Mouse (Mus musculus) gastrocnemius, adult 8-10 months (tissue): ENCODE results near the gene P2ry14. TPM values are rescaled to one million over a fixed set of nuclear protein-coding genes. Genes with fewer than 3 reads are reported as not detected.
"Not testable (repeated sequence)": the region's sequence is repeated elsewhere in the genome, so short reads cannot be mapped to it uniquely, and the experiment has no call there.

Experiments
- DNase-seq, 2 experiments: peaks; one replicate each; pipeline ENCODE4 v3.0.0; 2022; ENCODE audit warnings: low spot score in 2 of 2
- total RNA-seq, 4 experiments: library from RNA; stranded (reverse); gene quantifications; 2 replicates each; pipeline ENCODE4 v1.2.4; 2022

The P2ry14 gene
- total RNA-seq, 4 experiments from 2014 or later = 0.90 to 2.7 (median 1.2) TPM

DNA sequence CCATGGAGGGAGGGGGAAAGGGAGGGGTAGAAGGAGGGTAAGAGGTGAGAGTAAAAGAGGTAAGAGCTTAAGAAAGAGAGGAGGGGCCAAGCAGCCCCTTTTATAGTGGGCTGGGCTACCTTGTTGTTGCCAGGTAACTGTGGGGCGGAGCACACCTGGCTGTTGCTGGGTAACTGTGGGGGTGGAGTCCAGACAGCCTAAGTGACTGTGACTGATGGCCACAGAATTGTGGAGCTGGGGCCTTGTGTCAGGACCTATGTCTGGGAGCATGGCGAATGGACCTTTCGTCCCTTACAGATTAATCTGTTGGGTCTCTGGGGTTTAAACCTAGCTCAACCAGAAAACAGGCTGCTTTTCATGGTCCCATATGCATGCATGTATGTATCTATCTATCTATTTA lies 43.6 kb downstream of the P2ry14 start:
- not testable (repeated sequence) for DNase-seq

DNA sequence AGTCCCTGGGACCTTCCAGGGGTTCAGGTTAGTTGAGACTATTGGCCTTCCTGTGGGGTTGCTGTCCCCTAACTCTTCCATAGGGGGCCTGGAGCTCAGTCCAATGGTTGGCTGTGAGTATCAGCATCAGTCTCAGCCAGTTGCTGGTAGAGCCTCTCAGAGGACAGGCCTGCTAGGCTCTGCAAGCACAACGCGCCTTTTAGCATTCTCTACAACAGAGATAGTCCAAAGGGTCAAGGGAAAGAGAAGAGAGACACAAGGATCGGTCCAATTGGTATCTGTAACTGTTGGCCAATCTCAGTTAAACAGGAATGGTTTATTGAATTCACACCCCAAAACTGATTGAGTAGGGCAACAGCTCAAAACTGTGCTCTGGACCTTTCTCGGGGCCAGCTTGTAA lies 46.0 kb downstream of the P2ry14 start:
- DNase-seq = no peak

DNA sequence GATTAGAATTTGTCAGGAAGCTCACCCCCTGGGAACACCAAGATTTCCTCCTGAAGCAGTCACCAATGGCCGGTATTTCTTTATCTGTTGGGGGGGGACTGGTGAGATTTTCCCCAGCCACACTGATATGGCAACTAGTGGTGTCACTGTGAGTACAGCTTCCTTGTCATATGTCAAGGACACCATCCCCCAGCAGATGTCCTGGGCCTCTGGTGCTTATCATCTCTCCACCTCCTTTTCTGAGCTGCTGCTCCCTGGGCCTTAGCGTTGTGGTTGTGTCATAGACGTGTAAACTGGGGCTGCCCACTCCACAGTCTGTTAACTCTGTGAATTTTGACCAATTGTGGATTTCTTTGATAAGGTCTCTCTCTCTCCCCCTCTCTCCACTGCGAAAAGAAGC lies 49.0 kb downstream of the P2ry14 start:
- no peak for DNase-seq

DNA sequence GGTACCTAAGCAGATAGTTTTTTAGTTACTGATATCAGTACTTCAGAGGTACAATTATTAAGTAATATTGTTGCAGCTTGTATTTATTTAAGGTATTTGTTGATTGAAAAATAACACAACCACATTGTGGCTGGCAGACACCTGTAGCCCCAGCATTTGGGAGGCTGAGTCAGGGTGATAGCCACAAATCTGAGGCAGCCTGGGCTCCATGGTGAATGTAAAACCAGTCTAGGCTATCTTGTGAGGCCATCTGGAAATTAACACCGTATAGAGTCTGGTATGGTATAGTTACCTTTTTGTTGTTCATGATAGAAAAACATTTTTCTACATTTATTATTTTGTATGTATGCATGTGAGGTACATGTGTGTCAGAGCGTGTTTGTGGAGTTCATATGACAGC lies 51.3 kb downstream of the P2ry14 start:
- no peak for DNase-seq

DNA sequence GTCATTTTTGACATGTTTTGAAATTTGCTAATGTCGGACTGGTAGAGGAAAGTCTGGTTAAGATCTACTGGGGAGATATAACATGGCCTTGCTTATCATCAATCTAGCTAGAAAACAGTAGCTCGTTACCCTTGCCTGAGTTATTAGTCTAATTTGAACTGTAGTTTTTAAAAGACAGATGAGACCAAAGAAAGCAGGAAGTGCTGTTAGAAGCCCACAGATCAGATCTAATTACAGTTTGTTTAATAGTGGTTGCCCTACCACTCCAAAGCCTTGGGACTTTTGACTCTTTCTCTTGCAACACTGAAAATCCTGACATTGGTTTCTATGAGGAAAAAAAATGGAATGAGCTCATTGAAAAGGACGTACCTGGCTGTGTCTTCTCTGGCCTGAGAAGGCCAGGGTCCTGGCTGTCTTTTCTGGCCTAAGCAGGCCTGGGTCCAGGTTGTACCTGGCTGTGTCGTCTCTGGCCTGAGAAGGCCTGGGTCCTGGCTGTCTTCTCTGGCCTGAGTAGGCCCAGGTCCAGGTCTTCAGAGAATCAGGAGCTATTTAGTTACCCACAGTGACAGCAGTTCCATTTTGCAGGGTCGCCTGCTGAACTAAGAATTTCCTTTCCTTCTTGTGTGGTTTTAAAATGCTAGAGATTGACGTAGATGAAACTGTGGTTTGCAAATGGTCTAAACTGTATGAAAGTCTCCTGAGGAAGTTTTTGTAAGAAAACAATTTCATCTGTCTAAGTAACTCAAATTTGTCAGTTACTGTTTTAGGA lies 52.0 kb downstream of the P2ry14 start, which contains the start of gene Gpr171:
TSS of gene Gpr171 (minus strand) at position 604 of the 769 bp plus-strand sequence.
- DNase-seq = no peak

DNA sequence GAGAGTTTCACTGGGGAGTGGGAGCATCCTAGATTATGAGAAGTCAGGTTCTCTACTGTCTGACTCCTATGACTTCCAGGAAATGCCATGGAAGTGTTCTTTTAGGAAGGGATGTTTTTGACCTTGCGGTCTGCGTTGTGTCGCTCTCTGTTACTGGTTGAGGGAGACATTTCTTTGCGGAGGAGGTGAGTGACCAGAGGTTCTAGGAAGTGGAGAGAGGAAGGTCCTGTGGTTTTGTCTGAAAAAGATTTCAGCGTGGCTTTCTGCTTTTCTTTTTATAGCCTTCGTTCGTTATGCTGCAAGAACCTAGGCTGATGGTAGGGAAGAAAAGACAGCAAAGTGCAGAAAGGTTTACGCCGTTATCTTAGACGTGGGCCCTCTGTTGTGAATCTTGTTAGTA lies 54.9 kb downstream of the P2ry14 start:
- DNase-seq = no peak

DNA sequence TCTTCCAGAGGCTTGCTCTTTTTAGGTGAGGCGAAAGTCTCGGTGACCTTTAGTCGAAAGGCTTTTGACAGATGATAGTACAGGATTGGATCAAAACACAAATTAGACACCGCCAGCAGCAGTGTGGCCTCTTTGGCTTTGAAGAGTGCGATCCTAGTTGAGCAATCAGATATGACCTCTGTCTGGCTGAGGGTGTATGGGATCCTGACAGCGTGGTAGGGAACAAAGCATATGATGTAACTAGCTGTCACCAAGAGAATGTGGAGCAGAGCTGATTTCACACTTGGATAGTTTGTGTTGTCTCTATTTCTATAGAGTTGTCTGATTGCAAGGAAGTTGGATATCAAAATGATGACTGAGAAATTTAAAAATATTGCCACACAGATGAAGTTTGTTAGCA lies 56.0 kb downstream of the P2ry14 start:
- no peak for DNase-seq

DNA sequence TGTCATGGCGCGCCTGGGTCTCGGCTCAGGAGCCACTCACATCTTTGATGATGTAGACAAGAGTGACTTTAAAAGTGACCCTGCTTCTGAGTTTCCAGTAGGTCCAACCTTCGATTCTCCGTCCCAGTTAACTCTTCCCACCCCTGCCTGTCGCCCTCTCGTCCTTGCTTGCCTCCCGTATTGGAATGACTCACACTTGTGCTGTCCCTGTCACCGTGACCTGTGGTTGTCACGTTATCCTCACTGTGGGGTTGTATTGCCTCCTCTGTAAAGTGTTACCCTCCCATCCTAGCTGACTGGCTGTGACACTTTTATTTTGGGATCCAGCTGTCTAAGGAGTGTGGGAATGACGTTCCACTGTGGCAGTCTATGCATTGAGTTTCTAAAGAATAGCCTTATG lies 60.7 kb downstream of the P2ry14 start:
- no peak for DNase-seq

DNA sequence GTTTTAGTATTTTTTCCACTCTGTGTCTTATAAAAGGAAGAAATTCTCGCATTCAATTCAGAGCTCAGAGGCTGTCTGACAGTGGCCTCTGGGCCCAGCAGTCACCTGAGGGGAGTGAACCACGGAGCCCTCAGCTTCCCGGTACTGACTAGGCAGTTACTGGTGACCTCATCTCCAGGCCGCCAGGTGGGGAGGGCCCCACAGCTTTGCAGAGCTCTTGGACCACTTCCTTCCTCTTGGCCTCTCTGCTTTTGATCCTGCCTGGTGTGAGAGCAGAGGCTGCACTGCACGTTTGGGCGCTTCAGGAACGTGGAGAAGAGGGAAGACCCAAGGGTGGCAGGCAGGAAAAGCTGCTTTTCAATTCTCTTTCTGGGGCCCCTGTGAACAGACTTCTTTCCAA lies 72.5 kb downstream of the P2ry14 start:
- DNase-seq = no peak

DNA sequence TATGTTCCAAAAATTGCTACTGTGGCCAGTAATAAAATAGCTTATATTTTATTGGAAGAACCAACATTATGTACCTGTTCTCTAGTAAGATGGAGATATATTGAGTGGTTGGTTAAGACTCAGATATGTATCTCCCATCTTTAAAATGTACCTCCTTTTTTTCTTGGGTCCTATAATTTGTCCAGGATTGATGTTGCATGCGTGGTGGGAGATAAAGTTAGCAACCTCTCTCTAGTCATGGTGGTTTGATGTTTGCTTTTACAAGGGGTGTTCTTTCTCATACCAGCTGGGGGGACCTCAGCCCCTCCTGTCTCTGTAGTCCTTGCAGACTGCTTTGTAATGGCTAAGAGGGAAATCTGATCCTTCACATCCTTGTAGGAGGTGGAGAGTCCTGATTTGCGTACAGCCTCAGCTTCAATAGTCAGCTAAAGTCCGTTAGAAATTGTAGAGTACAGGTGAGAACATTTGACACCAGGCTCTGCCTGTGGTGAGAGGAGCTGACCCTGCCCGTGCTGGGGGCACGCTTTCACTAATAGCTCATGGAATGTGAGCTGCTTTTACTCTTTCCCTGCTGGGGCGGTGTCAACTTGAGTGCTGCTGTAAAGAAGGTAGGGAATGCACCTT lies 73.0 kb downstream of the P2ry14 start:
- DNase-seq = no peak

DNA sequence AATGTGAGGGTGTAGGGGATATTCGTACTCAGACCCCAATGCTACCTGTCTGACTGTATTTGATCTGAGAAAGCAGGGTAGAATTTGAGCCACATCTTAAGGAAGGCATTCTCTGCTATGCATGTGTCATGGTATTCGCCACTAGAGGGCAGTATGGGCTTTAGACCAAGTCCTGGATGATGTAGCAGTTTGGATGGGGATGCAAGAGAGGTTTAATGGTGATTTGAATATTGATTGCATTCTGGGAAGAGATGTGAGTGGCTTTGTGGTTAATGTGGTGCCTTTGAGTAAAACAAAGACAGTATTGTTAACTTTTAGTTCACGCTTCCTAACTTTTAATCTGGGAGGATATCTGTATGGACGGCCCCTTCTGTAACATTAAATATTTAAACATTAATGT lies 74.1 kb downstream of the P2ry14 start:
- no peak for DNase-seq

DNA sequence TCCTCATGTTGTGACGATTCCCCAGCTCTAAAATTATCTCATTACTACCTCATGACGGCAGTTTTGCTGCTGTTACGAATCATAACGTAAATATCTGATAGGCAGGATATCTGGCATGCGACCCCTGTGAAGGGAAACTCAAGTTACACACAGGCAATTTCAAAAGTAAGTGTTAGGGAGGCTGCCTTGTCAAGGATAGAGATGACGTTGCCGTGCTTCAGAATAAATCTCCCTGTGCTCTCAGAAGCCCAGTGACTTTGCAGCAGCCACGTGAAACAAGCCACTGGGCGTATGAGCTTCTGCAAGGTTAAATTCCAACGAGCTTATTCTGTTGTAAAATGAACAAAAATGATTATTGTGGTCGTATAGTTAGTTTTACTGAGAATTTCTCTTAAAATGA lies 74.8 kb downstream of the P2ry14 start:
- no peak for DNase-seq

DNA sequence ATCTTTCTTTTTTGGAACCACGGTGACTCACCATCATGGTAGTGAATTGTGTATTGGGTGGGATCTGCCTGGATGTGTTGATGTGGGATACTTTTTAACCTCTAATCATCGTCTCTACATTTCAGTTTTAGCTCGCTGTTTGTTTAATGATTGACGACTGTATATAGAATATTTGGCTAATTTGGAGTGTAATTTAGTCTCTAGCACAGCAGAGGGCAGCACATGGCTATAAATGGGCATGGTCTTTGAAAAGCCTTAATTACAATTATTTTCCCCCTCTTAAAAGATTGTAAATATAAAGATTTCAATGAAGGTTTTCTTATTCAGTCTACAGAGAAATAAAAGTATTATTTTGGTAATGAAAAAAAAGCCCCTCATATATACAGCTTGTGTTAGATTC lies 76.1 kb downstream of the P2ry14 start:
- DNase-seq = no peak

DNA sequence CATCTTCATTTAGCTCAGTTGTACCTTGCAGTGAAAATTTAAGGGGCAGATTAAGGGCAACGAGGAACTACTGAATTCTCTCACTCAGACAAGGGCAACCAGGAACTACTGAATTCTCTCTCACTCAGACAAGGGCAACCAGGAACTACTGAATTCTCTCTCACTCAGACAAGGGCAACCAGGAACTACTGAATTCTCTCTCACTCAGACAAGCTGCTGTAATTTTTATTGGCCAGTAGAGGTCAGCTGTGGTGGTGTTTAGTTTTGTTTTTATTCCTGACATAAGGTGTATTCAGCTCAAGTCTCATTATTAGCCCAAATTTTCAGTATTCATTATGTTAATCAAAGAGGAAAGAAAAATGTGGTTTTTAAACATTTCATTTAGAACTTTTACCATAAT lies 84.3 kb downstream of the P2ry14 start:
- not testable (repeated sequence) for DNase-seq

DNA sequence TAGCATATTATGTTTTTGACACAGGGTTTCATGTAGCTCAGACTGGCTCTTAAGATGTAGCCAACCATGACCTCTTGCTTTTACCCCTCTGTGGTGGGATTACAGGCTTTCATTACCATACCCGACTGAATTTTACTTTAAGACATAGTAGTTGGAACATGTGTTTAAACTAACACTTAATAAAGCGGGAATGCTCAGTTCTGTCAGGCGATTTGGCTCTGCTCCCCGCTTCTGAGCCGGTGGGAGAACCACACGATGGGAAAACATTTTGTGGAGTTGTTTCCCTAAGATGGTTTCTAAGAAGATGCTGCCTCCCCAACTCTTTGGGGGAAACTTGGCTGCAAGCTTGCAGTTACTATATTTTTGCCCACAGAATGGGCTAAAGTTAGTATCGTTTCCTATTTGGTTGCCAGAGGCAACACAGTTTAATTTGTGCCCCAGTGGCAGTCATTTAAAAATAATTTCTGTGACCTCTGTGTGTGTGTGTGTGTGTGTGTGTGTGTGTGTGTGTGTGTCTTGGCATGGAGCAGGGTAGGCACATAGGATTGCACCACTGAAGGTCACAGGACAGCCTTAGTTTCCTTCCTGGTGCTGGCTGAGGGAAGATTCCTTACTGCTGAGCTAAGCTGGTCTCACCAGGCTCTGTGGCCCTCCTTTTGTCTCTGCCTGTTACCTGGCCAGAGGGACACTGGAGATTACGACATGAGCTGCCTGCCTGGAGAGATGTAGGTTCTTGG lies 86.7 kb downstream of the P2ry14 start:
- DNase-seq = no peak

DNA sequence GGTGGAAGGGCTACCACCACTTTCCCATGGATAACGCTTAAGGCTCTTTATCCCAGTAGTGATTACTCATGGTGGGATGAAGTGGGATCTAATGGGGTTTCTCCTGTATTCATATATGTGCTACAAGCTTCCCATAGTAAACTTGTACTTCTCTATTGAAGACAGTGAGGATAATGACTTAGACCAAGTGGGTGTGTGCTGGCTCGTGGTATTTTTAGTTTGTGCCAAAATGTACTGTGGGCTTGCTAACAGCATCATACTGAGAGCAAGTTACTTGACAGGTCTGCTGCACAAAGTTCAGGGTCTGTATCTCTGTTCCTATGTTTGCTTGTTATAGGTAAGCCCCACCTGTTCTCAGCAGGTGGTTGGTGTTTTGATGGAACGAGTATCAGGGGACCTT lies 87.5 kb downstream of the P2ry14 start:
- DNase-seq = no peak

Other genes with a start within 250 kb of the P2ry14 start
- under 1 TPM; 0.29 to 0.64 (median 0.34) TPM for gene Med12l, start 147.8 kb downstream of the P2ry14 start, total RNA-seq
- under 1 TPM in 1 of 4 experiments, not detected in 3; 0.13 TPM for gene Gpr171, start 51.8 kb downstream of the P2ry14 start, total RNA-seq
- not detected for gene Gpr87, start 41.5 kb upstream of the P2ry14 start, total RNA-seq
- under 1 TPM in 2 of 4 experiments, not detected in 2; 0.11 to 0.22 TPM for gene P2ry13, start 57.3 kb upstream of the P2ry14 start, total RNA-seq
- 1 to 10 TPM in 1 of 4 experiments, under 1 TPM in 2, not detected in 1; 0.15 to 1.1 (median 0.40) TPM for gene P2ry12, start 109.3 kb upstream of the P2ry14 start, total RNA-seq
- 1 to 10 TPM in 2 of 4 experiments, under 1 TPM in 2; 0.70 to 2.3 (median 0.98) TPM for gene Igsf10, start 190.8 kb upstream of the P2ry14 start, total RNA-seq